Mouse (Mus musculus) brain, embryonic 14.5 days (tissue): ENCODE data around the gene Wnt2b. TPM values are rescaled to one million over a fixed set of nuclear protein-coding genes. Genes with fewer than 3 reads are reported as not detected.

Experiments used
- DNase-seq: peaks from one replicate; pipeline ENCODE4 v3.0.0-alpha.2; 2011; ENCODE audit warnings: low read depth
- CTCF ChIP-seq: fragments of 200-500 bp; IDR thresholded peaks from 2 replicates; pipeline ENCODE4 v1.5.1; 2012; ENCODE audit warnings: inconsistent platforms, mild to moderate bottlenecking, moderate library complexity, borderline replicate concordance; ENCODE audit not compliant: insufficient read depth, insufficient read length; ENCODE audit errors: extremely low read depth
- POLR2A ChIP-seq: fragments of 200-500 bp; IDR thresholded peaks from 2 replicates; pipeline ENCODE4 v1.6.1; 2012; ENCODE audit warnings: mild to moderate bottlenecking, inconsistent platforms, borderline replicate concordance; ENCODE audit not compliant: poor library complexity, insufficient read depth, insufficient read length, severe bottlenecking; ENCODE audit errors: extremely low read depth
- polyA plus RNA-seq: library from polyadenylated mRNA; depleted of rRNA; stranded (reverse); fragments of >200 nt; gene quantifications from 2 replicates; pipeline ENCODE4 v1.2.3, GENCODE M21; 2012; rRNA removed

Wnt2b gene
- 1.8 and 3.0 TPM in 2 replicates for polyA plus RNA-seq

DNA sequence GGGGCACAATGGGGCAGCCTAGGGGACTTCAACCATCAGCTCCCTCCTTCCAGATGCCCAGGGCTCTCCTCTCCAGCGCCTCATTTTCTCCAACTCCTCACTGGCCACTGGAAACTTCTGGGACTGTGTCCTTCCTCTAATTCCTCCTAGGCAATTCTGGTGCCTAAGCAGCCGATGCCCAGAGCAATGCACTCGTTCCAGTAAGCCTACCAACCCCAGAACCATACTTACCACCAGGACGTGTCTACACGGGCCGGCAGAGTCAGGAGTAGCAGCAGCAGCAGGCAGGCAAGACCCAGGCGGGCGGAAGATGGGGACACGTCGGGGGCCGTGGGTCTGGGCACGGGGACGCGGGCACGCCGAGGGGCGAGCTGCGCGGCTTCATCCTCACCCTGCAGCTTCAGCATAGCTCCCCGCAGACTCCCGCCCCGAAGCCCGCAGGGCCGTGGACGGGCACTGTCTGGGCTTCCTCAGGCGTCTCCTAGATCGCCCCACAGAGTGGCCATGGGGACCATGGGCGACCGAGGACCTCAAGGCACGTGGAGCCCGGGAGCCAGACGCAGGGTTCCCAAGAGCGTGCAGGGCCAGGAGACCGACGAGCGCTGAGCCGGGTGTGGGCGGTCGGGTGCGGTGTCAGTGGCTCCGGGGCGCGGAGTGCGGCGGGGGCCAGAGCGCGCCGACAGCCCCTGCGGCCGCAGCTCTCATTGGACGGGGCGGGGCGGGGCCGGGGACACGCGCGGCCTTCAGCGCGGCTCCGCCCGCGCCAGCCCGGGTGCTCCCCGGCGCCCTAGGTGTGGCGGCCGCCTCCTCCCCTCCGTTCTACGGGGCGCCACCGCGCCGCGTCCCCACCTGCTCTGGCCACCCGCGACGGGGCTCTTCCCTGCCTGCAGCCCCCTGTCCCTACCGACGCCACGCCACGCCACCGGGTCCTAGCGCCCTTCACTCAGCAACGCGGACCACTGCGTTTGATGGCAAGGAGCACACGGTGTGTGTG, at the start of gene Wnt2b:
Wnt2b (minus strand) TSS at position 856 of the 994 bp plus-strand sequence.
- peak; percentile 53 for DNase-seq
- TF ChIP-seq CTCF (no peak), POLR2A (no peak)

DNA sequence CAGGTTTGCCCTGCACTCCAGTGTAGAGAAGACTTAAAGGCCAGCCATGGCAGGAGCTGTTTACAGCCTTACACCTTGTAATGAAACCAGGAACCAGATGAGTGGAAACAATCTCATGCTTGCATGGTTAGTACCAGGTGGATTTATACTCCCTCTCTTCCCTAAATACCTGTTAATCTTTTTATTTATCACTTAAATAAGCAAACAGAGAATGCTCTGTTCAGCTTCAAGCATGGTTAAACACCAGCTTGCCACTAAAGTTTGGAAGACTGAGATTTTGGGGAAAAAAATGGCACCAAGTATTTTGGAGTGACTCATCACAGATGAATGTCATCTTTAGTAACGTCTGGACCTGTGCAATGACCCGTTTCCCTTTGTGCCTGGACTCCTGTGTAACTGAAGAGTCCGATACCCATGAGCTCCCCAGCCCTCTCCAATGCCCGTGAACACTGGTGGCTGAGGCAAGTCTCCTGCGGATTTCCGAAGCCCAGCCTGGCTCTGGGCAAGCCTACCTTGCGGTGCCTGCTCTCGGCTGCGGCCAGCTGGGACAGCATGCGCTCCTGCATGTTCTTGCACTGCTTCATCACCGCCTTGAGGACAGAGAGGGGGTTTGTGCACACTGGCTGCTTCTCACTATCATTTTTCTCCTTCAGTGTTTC, 49.1 kb upstream of the Wnt2b start:
- no peak for DNase-seq
- no peak for TF ChIP-seq POLR2A
- TF ChIP-seq CTCF: no peak

DNA sequence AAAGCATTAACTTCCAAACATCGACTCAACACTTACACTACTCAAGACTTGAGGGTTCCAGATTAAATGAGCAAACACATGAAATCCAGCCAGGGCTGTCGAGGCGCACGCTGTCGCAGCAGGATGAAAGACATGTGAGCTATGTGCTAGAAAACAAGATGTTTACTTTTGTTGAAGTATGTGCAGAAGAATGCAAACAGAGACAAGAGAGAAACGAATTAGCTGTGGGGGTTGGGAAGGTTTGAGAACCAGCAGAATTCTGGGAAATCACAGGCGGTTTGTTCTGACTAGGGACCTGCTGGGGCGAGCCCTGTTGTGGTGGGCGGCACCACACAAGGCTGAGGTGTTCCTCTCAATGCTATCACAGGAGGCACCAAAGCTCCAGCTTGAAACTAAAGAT, 46.3 kb upstream of the Wnt2b start:
- TF ChIP-seq CTCF: no peak
- no peak for TF ChIP-seq POLR2A
- DNase-seq: no peak

DNA sequence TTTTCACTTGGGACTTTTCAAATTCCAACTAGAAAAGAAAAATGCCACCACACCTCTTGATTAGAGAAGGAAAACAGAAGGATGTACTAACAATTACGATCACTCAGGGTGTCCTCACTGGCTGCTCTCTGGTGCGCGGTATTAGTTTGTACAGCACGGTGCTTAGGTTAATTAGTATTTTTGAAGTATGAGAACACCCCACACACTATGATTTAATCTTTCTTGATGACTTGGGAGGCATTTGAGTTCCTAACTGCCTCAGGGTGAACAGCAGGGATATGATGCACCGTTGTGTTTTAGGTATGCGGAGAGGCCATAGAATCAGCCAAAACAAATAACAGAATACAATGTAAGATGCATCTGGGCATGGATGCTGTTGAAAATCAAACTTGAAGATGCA, 44.4 kb upstream of the Wnt2b start:
- no peak for TF ChIP-seq CTCF
- TF ChIP-seq POLR2A: no peak
- DNase-seq: no peak

DNA sequence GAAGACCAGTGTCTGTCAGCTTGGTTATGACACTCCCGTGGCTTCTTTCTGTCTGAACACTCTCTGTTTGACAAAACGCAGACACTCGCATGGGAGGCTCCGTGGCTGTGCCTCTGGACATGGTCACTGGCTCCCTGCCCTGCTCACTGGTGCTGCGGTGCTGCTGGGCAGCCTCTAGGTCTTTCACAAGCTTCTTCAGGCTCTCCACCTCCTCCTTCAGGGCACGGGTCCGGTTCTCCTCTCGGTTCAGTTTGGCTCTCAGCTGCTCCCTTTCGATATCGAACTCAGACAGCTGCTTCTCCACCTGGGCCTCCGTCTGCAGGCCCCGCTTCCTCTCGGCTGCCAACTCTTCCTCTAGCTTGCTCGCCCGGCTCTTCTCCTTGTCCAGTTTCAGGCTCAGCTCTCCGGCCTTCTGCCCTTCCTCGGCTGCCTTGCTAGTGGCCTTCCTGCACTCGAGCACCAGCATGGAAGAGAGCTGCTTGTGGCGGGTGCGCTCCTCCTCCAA, 43.9 kb upstream of the Wnt2b start:
- DNase-seq: no peak
- TF ChIP-seq CTCF: no peak
- no peak for TF ChIP-seq POLR2A

DNA sequence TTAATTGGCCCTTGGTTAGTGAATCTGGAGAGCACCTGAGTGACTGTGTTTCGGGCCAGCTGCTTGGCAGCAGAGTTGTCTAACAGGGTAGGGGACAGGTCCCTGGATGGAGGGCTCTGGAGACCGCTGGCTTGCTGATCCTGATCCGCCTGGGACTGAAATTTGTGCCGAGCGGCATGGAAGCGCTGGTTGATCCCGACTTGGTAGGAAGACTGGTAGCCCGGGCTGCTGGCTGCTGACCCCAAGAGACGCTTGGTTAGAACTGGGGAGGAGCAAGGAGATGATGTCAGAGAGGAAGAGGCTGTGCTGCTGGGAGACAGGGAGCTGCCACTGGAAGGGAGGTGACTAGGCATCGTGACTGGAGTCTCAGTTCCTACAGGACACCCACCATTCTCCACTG, 43.3 kb upstream of the Wnt2b start:
- DNase-seq: no peak
- TF ChIP-seq CTCF (no peak), POLR2A (no peak)

DNA sequence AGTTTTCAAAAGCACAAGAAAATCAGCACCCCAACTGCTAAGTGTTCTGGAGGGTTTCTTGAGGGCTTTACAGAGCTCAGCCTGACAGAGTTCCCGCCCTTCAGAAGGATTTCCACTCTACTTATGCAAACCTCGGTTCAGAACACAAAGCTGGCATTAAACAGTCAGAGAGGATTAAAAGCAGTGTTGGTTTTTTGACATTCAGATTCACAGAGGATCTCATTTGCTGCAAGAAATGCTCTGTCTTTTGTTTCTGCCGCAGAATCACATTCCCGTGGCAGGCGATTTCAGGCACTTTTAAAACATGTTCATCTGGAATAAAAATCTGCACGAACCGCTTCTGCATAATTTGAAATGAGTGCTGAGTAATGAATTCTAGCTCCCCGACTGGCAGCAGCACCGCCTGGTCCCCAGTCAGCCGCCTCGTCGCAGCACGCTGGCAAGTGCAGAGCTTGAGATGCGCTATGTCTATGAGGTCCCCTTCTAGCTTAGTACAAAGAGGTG, 42.3 kb upstream of the Wnt2b start:
- peak; percentile 77 for DNase-seq

DNA sequence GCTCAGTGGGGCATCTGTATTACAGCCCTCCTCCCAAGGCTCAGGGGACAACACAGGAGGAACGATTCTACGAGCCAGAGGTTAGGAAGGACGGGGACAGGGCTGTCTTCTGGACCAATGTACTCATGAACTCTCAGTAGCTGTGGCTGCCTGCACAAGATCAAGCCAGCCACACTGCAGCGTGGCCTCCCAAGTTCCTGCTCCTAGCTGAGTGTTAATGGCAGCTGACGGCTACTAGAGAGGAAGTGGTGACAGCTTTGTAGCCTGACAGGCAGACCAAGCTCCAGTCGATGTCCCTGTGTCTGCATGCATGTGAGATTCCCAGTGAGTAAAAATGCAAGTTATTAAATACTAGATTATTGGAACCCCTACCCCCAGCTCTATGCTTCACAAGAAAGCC, 39.7 kb upstream of the Wnt2b start:
- DNase-seq: no peak
- TF ChIP-seq POLR2A (no peak), CTCF (no peak)

More for the DNA sequence above, 42.3 kb upstream of the Wnt2b start:
- TF ChIP-seq POLR2A (no peak), CTCF (no peak)

DNA sequence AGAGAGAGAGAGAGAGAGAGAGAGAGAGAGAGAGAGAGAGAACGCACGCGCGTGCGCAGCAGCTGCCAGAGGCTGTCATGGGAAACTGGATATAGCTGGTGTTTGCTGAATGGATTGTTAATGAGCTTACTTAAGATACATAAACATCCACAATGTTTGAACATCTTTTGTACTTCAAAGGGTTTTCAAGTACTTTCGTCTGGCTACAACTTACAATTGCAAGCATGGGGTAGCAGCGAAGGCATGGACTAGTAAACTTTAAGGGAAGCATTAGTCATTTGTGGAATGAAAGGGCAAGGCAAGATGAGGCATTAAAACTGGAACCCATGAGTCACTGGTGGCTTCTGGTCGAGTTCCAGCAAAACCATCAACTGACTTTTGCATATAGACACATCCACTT, 38.8 kb upstream of the Wnt2b start:
- TF ChIP-seq CTCF: no peak
- TF ChIP-seq POLR2A: no peak
- no peak for DNase-seq

DNA sequence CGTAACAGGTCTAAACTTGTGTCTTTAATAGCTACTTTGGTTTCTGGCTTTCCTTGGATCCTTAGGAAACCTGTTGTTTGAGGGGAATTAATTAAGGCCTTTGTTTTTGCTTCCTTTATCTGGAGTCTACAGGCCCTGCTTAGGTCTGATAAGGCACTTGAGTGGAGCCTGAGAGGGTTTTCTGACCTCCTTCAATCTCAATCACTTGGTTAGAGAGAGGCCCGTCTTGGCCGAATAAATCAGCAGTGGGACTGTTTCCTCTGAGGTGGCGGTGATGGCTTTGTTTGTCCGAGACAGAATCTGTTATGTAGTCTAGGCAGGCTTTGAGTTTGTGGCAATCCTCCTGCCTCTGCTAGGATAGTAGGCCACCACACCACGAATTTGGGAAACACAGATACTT, 35.8 kb upstream of the Wnt2b start:
- TF ChIP-seq POLR2A (no peak), CTCF (no peak)
- DNase-seq: no peak

DNA sequence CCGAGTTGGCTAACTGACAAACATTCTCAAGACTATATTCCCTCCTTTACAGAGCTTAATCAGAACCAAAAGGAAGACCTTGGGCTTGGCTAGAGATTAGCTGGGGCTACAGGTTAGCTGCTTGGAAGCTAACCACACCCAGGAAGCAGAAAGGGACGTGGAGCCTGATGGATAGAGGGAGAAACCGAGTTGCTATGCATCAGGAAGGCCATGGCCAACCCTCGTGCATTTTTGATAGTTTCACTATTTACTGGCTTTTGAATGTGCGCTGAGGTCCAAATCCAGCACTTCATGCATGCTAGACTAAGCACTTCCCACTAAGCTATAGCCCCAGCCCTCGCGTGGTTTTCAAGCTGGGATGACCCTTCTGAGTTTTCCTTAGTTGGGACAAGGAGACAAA, 34.0 kb upstream of the Wnt2b start:
- no peak for DNase-seq
- TF ChIP-seq CTCF (no peak), POLR2A (no peak)
